Mouse (Mus musculus) liver, adult 2 months (tissue): ENCODE measurements around the gene Susd6.

Source experiments
- CTCF ChIP-seq: fragments of 200-500 bp; IDR thresholded peaks from 2 replicates; pipeline ENCODE4 v1.5.1; 2011; ENCODE audit warnings: low read depth, low read length, control low read depth
- POLR2A ChIP-seq: fragments of 200-500 bp; IDR thresholded peaks from 2 replicates; pipeline ENCODE4 v1.6.1; 2011; ENCODE audit warnings: low read length, control low read depth; ENCODE audit not compliant: insufficient read depth; ENCODE audit errors: extremely low read depth

- TF ChIP-seq CTCF (no peak), POLR2A (no peak)
Measured at GRCm38 (mm10) chr12:80861916-80862315, 71.6 kb downstream of the Susd6 start.
